Mouse (Mus musculus) kidney, adult 2 months (tissue): ENCODE results near the gene Emid1.

Source experiments
- CTCF ChIP-seq: fragments of 200-500 bp; conservative IDR thresholded peaks from 2 replicates; pipeline ENCODE4 v1.5.1; 2011; ENCODE audit warnings: low read depth, mild to moderate bottlenecking, control low read depth, low read length, moderate library complexity, mixed read lengths; ENCODE audit not compliant: insufficient read depth, insufficient read length
- POLR2A ChIP-seq: fragments of 200-500 bp; IDR thresholded peaks from one replicate; pipeline ENCODE4 v1.6.1; 2011; ENCODE audit warnings: low read depth, low read length, control low read depth

DNA sequence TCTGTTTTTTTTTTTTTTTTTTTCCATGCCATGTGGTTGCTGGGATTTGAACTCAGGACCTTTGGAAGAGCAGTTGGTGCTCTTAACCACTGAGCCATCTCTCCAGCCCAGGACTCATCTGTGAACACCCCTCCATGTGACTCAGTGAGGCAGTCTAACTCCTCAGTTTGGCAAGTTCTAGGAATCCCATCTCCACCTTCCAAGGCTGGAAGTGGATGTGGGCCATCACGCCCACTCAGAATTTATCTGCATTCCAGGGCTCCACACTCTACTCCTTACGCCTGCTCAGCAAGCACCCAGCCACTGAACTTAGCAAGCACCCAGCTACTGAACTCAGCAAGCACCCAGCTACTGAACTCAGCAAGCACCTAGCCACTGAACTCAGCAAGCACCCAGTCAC, 47.8 kb upstream of the Emid1 start:
- TF ChIP-seq CTCF (no peak), POLR2A (no peak)
